Mouse (Mus musculus): Measurements from ENCODE around the gene Slc34a3. TPM values are rescaled to one million over a fixed set of nuclear protein-coding genes. Genes with fewer than 3 reads are reported as not detected.
A peak's percentile ranks its signal among the peaks of the same experiment; 100 is the strongest.
"Not testable (repeated sequence)": the region's sequence is repeated elsewhere in the genome, so short reads cannot be mapped to it uniquely, and the experiment has no call there.

The Slc34a3 gene
- polyA plus RNA-seq, 1 experiment, result not detected

DNA sequence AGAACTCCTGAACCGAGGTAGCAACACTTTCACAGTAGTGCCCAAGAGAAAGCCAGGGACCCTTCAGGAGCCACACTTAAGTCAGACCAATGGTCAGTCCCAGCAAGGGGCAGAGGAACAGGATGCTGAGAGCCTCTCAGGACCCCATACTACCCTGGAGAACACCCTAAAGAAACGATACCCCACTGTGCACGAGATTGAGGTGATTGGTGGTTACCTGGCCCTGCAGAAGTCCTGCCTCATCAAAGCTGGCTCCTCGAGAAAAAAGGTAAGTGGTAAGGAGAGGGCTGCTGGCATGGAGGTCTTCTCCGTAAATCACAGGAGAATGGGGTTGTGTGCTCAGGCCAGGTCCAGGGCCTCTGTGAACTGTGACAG, 30.1 kb upstream of the Slc34a3 start:
- no peak for DNase-seq (ENCODE audit: low read depth)
- TF ChIP-seq CTCF (IDR thresholded peaks at IDR 0.05; ENCODE audit: borderline replicate concordance, extremely low read depth, insufficient read depth, insufficient read length), result no peak
- no peak for TF ChIP-seq POLR2A (IDR thresholded peaks at IDR 0.05; ENCODE audit: borderline replicate concordance, extremely low read depth, insufficient read depth, insufficient read length, poor library complexity, severe bottlenecking)

DNA sequence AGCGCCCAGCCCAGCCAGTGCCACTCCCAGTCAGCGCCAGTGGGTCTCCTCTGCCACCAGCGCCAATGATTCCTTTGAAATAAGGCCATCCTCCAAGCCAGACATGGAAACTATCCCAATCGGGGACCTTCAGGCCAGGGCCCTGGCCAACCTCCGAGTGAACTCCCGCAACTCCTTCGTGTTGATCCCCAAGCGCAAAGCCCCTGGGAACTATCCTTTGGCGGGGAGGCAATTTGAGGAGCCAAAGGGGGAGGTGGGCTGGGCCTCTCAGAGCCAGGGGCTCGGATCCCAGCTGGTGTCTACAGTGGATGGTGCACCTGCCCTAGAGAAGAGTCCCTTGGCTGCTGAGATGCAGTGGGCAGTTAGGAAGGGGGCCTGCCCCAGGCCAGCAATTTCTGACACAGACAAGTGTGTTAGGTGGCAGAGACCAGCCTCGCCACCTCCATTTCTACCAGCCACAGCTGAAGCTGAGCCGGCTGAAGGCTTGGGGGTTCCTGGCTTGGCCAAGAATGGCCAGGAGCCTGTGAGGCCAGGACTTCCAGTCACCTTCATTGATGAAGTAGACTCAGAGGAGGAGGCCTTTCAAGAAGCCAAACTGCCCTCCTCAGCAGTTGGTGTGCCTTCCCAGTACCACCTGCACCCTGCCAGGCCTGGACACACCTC, 29.6 kb upstream of the Slc34a3 start:
- DNase-seq (ENCODE audit: low read depth), result no peak
- TF ChIP-seq CTCF (IDR thresholded peaks at IDR 0.05; ENCODE audit: borderline replicate concordance, extremely low read depth, insufficient read depth, insufficient read length) (no peak), POLR2A (IDR thresholded peaks at IDR 0.05; ENCODE audit: borderline replicate concordance, extremely low read depth, insufficient read depth, insufficient read length, poor library complexity, severe bottlenecking) (no peak)

DNA sequence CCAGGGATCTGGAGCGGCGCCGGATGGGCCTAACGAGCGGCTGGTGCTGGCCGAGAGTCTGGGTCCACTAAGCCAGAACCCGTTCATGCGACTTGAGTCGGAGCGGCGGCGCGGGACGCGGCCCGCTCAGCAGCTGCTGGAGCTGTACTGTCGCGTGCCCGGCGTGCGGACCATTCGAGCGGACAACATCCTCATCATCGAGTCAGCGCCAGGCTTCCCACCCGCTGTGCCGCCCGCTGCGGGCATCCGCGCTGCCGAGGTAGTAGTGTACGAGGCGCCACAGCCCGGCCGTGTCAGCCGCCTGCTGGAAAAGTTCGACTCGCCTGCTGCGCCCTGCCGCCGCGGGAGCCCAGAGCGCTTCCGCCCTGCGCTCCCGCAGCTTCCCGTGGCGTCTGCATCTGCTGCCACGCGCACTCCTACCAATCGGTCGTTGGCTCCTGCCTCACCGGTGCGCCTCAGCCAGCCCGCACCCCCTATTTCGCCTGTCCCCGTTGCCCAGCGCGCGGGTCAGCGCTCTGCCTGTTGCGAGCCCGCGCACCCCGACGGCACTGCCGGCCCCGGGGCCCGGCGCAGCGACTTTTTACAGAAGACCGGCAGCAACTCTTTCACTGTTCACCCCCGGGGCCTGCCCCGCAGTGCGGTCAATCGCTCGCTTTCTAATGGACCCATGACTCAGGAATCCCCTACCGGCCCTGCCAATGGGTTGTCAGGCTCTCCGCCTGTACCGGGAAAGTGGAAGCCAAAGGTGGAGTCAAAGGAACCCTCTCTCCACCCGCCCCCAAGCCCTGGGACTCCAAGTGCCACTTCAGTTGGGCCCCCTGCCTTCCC, 28.8 kb upstream of the Slc34a3 start:
- no peak for TF ChIP-seq CTCF (IDR thresholded peaks at IDR 0.05; ENCODE audit: borderline replicate concordance, extremely low read depth, insufficient read depth, insufficient read length)
- no peak for TF ChIP-seq POLR2A (IDR thresholded peaks at IDR 0.05; ENCODE audit: borderline replicate concordance, extremely low read depth, insufficient read depth, insufficient read length, poor library complexity, severe bottlenecking)
- peak; percentile 58 for DNase-seq (ENCODE audit: low read depth)

DNA sequence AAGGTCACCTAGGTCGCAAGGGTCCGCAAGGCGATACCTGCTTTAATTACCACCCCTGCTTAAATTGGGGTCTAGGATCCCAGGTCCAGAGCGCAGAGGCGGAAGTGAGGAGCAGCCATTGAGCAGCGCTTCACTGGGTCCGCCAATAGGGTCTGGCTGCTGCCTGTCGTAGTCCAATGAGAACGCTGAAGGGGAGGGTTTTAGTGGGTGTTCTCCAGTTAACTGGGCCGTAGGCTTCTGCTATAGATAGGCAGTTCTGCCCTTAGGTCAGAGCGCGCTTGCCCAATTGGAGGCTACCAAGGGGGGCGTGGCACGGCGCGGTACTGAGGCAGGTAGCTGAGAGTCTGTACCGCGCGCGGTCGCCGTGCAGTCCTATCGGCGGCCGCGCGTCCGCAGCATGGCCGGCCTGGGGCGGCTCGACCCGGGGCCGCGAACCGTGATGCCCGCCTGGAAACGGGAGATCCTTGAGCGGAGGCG, 28.2 kb upstream of the Slc34a3 start, which contains the start of gene Tprn:
Tprn (plus strand) TSS at position 328 of the 477 bp plus-strand sequence.
- DNase-seq (ENCODE audit: low read depth), result peak; percentile 99
- peak; percentile 62; the same call in 1 of the 2 replicates for TF ChIP-seq POLR2A (IDR thresholded peaks at IDR 0.05; ENCODE audit: borderline replicate concordance, extremely low read depth, insufficient read depth, insufficient read length, poor library complexity, severe bottlenecking)
- no peak for TF ChIP-seq CTCF (IDR thresholded peaks at IDR 0.05; ENCODE audit: borderline replicate concordance, extremely low read depth, insufficient read depth, insufficient read length)

DNA sequence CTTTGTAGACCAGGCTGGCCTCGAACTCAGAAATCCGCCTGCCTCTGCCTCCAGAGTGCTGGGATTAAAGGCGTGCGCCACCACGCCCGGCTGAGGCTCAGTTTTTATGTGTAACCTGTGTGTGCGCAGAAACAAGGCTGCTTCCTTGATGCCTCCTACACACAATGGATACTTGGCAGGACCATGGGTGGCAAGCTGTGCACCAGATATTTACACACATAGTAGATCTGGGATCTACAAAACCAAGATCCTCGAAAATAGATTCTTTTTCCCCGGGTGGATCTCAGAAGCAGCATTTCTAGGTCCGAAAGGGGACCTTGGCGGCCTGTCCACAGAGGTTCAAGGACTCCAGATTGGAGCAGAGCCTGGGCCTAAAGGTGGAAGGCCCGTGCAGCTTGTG, 27.7 kb upstream of the Slc34a3 start:
- TF ChIP-seq POLR2A (IDR thresholded peaks at IDR 0.05; ENCODE audit: borderline replicate concordance, extremely low read depth, insufficient read depth, insufficient read length, poor library complexity, severe bottlenecking), result no peak
- TF ChIP-seq CTCF (IDR thresholded peaks at IDR 0.05; ENCODE audit: borderline replicate concordance, extremely low read depth, insufficient read depth, insufficient read length), result no peak
- DNase-seq (ENCODE audit: low read depth), result no peak

DNA sequence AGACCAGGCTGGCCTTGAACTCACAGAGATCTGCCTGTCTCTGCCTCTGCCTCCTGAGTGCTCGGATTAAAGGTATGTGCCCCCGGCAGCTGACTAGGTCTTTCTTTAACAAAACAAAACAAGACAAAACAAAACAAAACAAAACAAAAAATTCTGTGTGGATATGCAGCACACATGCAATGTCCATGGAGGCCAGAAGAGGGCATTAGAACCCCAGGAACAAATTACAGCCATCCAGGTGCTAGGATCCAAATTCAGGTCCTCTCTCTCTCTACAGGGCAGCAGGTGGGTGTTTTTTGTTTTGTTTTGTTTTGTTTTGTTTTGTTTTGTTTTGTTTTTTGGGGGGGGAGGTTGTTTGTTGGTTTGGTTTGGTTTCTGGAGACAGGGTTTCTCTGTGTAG, 24.7 kb upstream of the Slc34a3 start:
- TF ChIP-seq CTCF (IDR thresholded peaks at IDR 0.05; ENCODE audit: borderline replicate concordance, extremely low read depth, insufficient read depth, insufficient read length) (peak; percentile 39; the same call in 1 of the 2 replicates), POLR2A (IDR thresholded peaks at IDR 0.05; ENCODE audit: borderline replicate concordance, extremely low read depth, insufficient read depth, insufficient read length, poor library complexity, severe bottlenecking) (no peak)
- DNase-seq (ENCODE audit: low read depth), result no peak

DNA sequence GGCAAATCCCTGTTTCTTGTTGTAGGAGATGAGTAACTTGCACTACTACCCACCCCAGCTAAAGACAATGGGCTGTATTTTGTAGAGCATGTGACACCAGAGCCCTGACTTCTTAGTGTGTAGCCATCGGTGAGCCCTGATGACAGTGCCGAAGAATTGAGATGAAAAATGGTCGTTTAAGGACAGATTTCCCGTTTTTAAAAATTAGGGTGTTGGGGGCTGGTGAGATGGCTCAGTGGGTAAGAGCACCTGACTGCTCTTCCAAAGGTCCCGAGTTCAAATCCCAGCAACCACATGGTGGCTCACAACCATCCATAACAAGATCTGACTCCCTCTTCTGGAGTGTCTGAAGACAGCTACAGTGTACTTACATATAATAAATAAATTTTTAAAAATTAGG, 23.1 kb upstream of the Slc34a3 start:
- DNase-seq (ENCODE audit: low read depth), result not testable (repeated sequence)

DNA sequence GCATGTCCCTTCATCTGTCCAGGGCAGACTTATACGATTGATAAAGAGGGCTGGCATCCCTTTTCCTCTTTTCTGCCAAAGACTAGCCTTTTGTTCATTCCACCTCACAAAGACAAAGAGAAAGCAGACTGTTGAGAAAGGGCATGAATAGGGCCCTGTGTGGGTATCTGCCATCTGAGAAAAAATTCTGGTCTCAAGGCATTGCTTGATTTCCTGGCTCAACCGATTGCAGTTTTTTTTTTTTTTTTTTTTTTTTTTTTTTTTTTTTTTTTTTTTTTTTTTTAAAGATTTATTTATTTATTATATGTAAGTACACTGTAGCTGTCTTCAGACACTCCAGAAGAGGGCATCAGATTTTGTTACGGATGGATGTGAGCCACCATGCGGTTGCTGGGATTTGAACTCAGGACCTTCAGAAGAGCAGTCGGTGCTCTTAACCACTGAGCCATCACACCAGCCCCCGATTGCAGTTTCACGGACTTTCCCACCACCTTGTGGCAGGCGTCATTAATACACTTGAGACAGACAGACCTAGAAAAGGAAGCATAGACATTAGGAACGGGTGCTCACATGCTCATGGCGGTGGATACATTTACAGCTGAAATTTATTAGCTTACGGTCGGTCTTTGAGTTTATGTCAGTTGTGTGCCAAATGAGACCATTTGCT, 22.4 kb upstream of the Slc34a3 start:
- DNase-seq (ENCODE audit: low read depth), result not testable (repeated sequence)

DNA sequence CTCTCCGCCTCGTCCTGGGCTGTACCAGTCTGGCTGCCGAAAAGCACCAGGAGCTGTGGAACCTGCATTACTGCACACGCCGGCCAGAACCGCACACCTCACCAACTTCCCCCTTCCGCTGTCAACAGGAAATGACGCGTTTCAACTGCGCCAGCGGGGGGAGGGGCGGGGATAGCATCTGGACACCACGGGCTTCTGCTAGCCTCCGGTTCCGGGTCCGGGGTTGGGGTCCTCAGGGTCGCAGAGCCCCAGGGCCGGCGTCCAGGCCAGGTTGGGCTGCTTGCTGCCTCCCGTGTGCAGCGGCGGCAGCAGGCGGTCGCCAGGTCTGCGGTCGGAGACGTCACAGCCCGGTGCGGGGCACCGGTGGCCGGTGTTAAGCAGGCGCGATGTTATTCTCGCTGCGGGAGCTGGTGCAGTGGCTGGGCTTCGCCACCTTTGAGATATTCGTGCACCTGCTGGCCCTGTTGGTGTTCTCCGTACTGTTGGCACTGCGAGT, 21.2 kb upstream of the Slc34a3 start, which contains the start of gene Tmem203:
Tmem203 (plus strand) TSS at position 156 of the 496 bp plus-strand sequence.
- DNase-seq (ENCODE audit: low read depth), result peak; percentile 96
- TF ChIP-seq POLR2A (IDR thresholded peaks at IDR 0.05; ENCODE audit: borderline replicate concordance, extremely low read depth, insufficient read depth, insufficient read length, poor library complexity, severe bottlenecking), result peak; percentile 54; the same call in 1 of the 2 replicates
- TF ChIP-seq CTCF (IDR thresholded peaks at IDR 0.05; ENCODE audit: borderline replicate concordance, extremely low read depth, insufficient read depth, insufficient read length), result no peak

DNA sequence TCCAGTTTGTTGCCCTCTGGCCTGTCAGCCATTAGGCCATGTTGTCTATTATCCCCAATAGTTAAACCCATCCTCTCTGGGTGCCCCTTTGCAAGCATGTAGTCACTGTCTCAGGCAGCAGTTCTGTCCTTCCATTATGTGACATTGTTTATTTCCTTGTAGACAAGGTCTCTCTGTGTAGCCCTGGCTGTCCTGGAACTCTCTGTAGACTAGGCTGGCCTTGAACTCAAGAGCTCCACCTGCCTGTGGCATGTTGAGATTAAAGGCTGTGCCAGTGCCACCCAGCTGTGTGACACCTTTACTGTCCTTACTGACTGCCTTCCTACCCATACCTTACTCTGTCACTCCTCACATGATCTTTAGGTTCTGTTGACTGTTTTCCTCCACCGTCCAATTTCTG, 18.2 kb upstream of the Slc34a3 start:
- TF ChIP-seq POLR2A (IDR thresholded peaks at IDR 0.05; ENCODE audit: borderline replicate concordance, extremely low read depth, insufficient read depth, insufficient read length, poor library complexity, severe bottlenecking) (no peak), CTCF (IDR thresholded peaks at IDR 0.05; ENCODE audit: borderline replicate concordance, extremely low read depth, insufficient read depth, insufficient read length) (peak; percentile 26; the same call in 1 of the 2 replicates)
- DNase-seq (ENCODE audit: low read depth), result no peak
